Mouse (Mus musculus): ENCODE measurements around the gene Kat6b. TPM values are rescaled to one million over a fixed set of nuclear protein-coding genes. Genes with fewer than 3 reads are reported as not detected.

Kat6b gene
- 23.0 and 33.7 TPM in 2 replicates for polyA plus RNA-seq (2014; fragmentation: Nextera tagmentation; extraction: Ambion mirVana)

- H3K9ac ChIP-seq (replicated peaks; ENCODE audit: low read depth, low read length): no peak within 1 kb of the TSS
- no peaks in the 10 kb centered on the region for H3K4me1 ChIP-seq (ENCODE audit: control insufficient read depth, insufficient read depth, low read length)
- no peak within 1 kb of the TSS for H3K4me2 ChIP-seq (ENCODE audit: low read depth, low read length)
- WGBS: 92% methylated on average over 7 of the region's 7 CpGs
- ATAC-seq (ENCODE audit: low read depth): no peak
- H3K27me3 ChIP-seq (ENCODE audit: control insufficient read depth, insufficient read depth, low read length): no peaks in the 10 kb centered on the region
- H3K36me3 ChIP-seq (ENCODE audit: control insufficient read depth, insufficient read depth, low read length): no peaks in the 10 kb centered on the region
- no peaks in the 10 kb centered on the region for H3K9me3 ChIP-seq (ENCODE audit: control insufficient read depth, low read length)
- no peak within 1 kb of the TSS for H3K27ac ChIP-seq (ENCODE audit: low read depth, low read length)
- no peak within 1 kb of the TSS for H3K4me3 ChIP-seq (ENCODE audit: low read depth, low read length)
Observed at GRCm38 (mm10) chr14:21481231-21481630, at the start of gene Kat6b. Gene Kat6b, plus strand, starts transcription at chr14:21481434.

DNA sequence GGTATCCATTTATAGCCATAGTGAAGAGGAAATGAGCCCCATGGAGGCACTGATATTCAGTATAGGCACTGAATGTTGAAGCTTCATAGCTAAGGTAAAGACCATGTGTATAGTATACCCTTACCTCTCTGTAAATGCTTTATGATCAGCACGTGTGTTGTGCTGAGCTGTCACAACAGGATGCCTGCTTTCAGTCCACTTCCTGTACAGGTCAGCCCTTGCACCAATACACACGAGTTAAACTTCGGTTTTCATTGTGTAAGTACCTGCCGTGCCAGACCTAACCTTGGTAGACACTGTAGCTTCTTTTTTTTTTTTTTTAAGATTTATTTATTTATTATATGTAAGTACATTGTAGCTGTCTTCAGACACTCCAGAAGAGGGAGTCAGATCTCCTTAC is 47.8 kb upstream of the Kat6b start:
- ATAC-seq (ENCODE audit: low read depth): no peak
- no peaks in the 10 kb centered on the region for H3K4me1 ChIP-seq (ENCODE audit: control insufficient read depth, insufficient read depth, low read length)
- H3K9ac ChIP-seq (replicated peaks; ENCODE audit: low read depth, low read length): no peak overlapping the region
- no peak overlapping the region for H3K4me3 ChIP-seq (ENCODE audit: low read depth, low read length)
- H3K36me3 ChIP-seq (ENCODE audit: control insufficient read depth, insufficient read depth, low read length): no peaks in the 10 kb centered on the region
- no peak overlapping the region for H3K27ac ChIP-seq (ENCODE audit: low read depth, low read length)
- H3K4me2 ChIP-seq (ENCODE audit: low read depth, low read length): no peak overlapping the region
- WGBS: 77% methylated on average over 4 of the region's 4 CpGs
- no peaks in the 10 kb centered on the region for H3K27me3 ChIP-seq (ENCODE audit: control insufficient read depth, insufficient read depth, low read length)
- no peaks in the 10 kb centered on the region for H3K9me3 ChIP-seq (ENCODE audit: control insufficient read depth, low read length)

DNA sequence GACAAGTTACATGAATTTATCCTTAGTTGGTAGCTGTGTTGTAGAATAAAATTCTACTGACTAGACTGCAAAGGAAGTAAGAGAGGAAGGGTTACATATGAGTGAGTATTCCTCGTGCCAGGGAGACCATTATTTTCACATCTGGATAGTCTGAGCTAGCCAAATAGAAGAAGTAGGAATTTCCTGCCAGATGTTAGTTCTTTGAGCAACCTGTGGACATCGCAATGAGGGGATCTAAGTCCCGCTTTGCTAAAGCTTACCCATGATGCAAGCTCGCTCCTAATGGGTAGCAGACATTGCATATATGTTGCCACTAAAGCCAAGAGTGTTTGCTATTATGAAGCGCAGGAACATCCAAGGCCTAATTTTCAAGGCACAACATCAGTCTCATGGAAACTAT is 47.2 kb upstream of the Kat6b start:
- H3K27ac ChIP-seq (ENCODE audit: low read depth, low read length): no peak overlapping the region
- 84% methylated on average over 5 of the region's 5 CpGs for WGBS
- H3K4me2 ChIP-seq (ENCODE audit: low read depth, low read length): no peak overlapping the region
- no peak overlapping the region for H3K9ac ChIP-seq (replicated peaks; ENCODE audit: low read depth, low read length)
- no peak for ATAC-seq (ENCODE audit: low read depth)
- no peaks in the 10 kb centered on the region for H3K9me3 ChIP-seq (ENCODE audit: control insufficient read depth, low read length)
- H3K36me3 ChIP-seq (ENCODE audit: control insufficient read depth, insufficient read depth, low read length): no peaks in the 10 kb centered on the region
- H3K4me3 ChIP-seq (ENCODE audit: low read depth, low read length): no peak overlapping the region
- H3K4me1 ChIP-seq (ENCODE audit: control insufficient read depth, insufficient read depth, low read length): no peaks in the 10 kb centered on the region
- no peaks in the 10 kb centered on the region for H3K27me3 ChIP-seq (ENCODE audit: control insufficient read depth, insufficient read depth, low read length)

DNA sequence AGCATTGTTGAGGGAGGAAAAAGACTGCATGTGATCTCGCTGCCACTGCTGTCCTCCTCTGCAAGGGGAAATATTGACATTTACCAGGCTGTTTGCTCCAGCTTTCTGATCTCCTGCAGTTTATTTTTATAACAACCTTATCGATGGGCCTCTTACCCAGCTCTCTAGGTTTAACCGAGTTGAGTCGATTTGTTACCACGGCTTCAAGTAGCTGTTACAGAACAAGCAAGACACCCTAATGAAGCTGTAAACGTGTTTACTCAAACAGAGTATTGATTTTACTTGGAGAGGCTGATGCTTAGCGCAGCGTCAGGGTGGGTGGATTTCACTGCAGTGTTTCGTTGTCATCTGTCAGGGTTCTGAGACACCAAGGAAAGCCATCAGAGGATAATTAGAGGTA is 46.5 kb upstream of the Kat6b start:
- H3K36me3 ChIP-seq (ENCODE audit: control insufficient read depth, insufficient read depth, low read length): no peaks in the 10 kb centered on the region
- WGBS: 66% methylated on average over 9 of the region's 9 CpGs
- ATAC-seq (ENCODE audit: low read depth): no peak

DNA sequence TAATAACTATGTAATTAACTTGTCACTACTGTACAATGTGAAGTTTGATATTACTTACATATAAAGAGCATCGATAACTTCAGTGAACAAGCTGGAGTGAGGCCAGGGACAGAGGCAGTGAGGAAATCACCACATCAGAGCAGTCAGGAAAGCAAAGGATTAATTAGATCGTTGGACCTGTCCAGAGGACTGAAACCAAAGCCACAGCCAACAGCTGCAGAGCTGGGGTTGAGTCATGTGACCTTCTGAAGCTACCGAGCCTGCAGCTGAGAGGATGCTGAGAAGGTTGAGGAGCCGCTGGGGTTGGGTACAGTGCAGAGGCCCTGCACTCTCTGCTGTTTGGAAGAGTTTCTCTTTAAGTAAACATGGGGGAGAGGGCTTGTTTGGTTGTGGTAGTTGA is 41.4 kb upstream of the Kat6b start:
- no peaks in the 10 kb centered on the region for H3K36me3 ChIP-seq (ENCODE audit: control insufficient read depth, insufficient read depth, low read length)
- no peak overlapping the region for H3K9ac ChIP-seq (replicated peaks; ENCODE audit: low read depth, low read length)
- no peaks in the 10 kb centered on the region for H3K27me3 ChIP-seq (ENCODE audit: control insufficient read depth, insufficient read depth, low read length)
- H3K4me1 ChIP-seq (ENCODE audit: control insufficient read depth, insufficient read depth, low read length): no peaks in the 10 kb centered on the region
- H3K4me2 ChIP-seq (ENCODE audit: low read depth, low read length): no peak overlapping the region
- no peaks in the 10 kb centered on the region for H3K9me3 ChIP-seq (ENCODE audit: control insufficient read depth, low read length)
- H3K27ac ChIP-seq (ENCODE audit: low read depth, low read length): no peak overlapping the region
- no peak for ATAC-seq (ENCODE audit: low read depth)
- no peak overlapping the region for H3K4me3 ChIP-seq (ENCODE audit: low read depth, low read length)
- 51% methylated on average over 4 of the region's 4 CpGs for WGBS

More for the DNA sequence above, 46.5 kb upstream of the Kat6b start:
- Histone ChIP-seq H3K27me3 (ENCODE audit: control insufficient read depth, insufficient read depth, low read length) (no peaks in the 10 kb centered on the region), H3K9ac (replicated peaks; ENCODE audit: low read depth, low read length) (no peak overlapping the region), H3K9me3 (ENCODE audit: control insufficient read depth, low read length) (no peaks in the 10 kb centered on the region), H3K4me2 (ENCODE audit: low read depth, low read length) (no peak overlapping the region), H3K4me3 (ENCODE audit: low read depth, low read length) (no peak overlapping the region), H3K4me1 (ENCODE audit: control insufficient read depth, insufficient read depth, low read length) (no peaks in the 10 kb centered on the region), H3K27ac (ENCODE audit: low read depth, low read length) (no peak overlapping the region; the same call in 1 of the 2 replicates)

DNA sequence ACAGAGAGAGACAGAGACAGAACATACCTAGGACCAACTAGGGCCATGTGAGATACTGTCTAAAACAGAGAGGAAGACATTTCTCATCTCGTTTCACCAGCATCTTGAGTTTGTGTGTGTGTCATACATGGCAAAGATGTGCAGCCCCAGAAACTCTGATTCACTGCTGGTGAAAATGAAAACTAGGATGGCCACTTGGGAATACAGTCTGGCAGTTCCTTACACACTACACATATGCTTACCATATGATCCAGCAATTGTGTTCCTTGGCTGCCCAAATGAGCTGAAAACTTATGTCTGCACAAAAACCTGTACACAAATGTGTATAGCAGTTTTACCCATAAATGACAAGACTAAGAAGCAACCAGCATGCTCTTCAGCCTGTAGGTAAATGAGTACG is 40.7 kb upstream of the Kat6b start:
- WGBS: 95% methylated on average over 2 of the region's 2 CpGs
- Histone ChIP-seq H3K9me3 (ENCODE audit: control insufficient read depth, low read length) (no peaks in the 10 kb centered on the region), H3K4me1 (ENCODE audit: control insufficient read depth, insufficient read depth, low read length) (no peaks in the 10 kb centered on the region), H3K9ac (replicated peaks; ENCODE audit: low read depth, low read length) (no peak overlapping the region), H3K27me3 (ENCODE audit: control insufficient read depth, insufficient read depth, low read length) (no peaks in the 10 kb centered on the region), H3K4me2 (ENCODE audit: low read depth, low read length) (no peak overlapping the region), H3K4me3 (ENCODE audit: low read depth, low read length) (no peak overlapping the region), H3K36me3 (ENCODE audit: control insufficient read depth, insufficient read depth, low read length) (no peaks in the 10 kb centered on the region), H3K27ac (ENCODE audit: low read depth, low read length) (no peak overlapping the region)
- no peak for ATAC-seq (ENCODE audit: low read depth)

DNA sequence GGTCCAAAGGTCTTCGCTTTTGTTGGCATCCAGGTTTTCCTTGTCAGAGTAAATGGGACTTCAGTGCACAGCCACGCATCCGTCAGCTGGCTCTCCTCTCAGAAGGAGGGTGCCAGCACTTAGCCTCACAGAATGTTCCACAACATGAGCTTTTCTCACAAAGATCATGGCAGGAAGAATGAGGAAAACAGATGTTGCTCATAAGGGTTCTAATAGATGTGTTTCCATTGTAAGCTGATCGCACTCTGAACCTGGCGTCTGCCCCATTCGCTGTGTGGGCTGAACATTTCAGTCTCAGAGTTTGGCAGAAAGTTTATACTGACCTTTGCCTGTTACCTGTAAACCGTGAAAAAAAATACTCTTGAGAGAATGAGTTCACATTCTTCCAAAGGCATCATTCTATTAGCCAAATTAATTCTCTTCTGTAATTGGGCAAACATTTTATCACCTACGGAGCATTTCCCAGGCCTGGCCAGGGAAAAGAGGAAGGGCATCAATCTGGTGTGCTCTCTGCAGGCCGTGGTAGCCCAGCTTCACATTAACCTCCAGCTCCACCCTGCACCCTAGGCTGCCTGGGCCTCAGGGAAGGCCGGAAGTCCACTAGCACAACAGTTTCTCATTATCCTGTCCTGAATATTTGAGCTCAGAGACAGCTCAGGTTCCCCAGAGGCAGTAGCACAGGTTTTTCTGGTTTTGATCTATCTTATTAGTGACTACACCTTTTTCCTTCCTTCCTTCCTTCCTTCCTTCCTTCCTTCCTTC is 39.3 kb upstream of the Kat6b start:
- H3K9me3 ChIP-seq (ENCODE audit: control insufficient read depth, low read length): no peaks in the 10 kb centered on the region
- WGBS: 80% methylated on average over 10 of the region's 10 CpGs
- ATAC-seq (ENCODE audit: low read depth): no peak
- no peak overlapping the region for H3K9ac ChIP-seq (replicated peaks; ENCODE audit: low read depth, low read length)
- H3K4me3 ChIP-seq (ENCODE audit: low read depth, low read length): no peak overlapping the region
- no peak overlapping the region for H3K27ac ChIP-seq (ENCODE audit: low read depth, low read length)
- H3K4me1 ChIP-seq (ENCODE audit: control insufficient read depth, insufficient read depth, low read length): no peaks in the 10 kb centered on the region
- H3K36me3 ChIP-seq (ENCODE audit: control insufficient read depth, insufficient read depth, low read length): no peaks in the 10 kb centered on the region
- no peak overlapping the region for H3K4me2 ChIP-seq (ENCODE audit: low read depth, low read length)
- H3K27me3 ChIP-seq (ENCODE audit: control insufficient read depth, insufficient read depth, low read length): no peaks in the 10 kb centered on the region

GRCm38 (mm10) chr14:21452581-21452980 is 28.7 kb upstream of the Kat6b start:
- 61% methylated on average over 4 of the region's 4 CpGs for whole genome bisulfite sequencing
- no peaks in the 10 kb centered on the region for H3K36me3 ChIP-seq (ENCODE audit: control insufficient read depth, insufficient read depth, low read length)
- no peak for ATAC-seq (ENCODE audit: low read depth)
- H3K4me1 ChIP-seq (ENCODE audit: control insufficient read depth, insufficient read depth, low read length): no peaks in the 10 kb centered on the region
- H3K27ac ChIP-seq (ENCODE audit: low read depth, low read length): no peak overlapping the region
- no peak overlapping the region for H3K4me2 ChIP-seq (ENCODE audit: low read depth, low read length)
- no peak overlapping the region for H3K4me3 ChIP-seq (ENCODE audit: low read depth, low read length)
- H3K27me3 ChIP-seq (ENCODE audit: control insufficient read depth, insufficient read depth, low read length): no peaks in the 10 kb centered on the region
- no peak overlapping the region for H3K9ac ChIP-seq (replicated peaks; ENCODE audit: low read depth, low read length)
- no peaks in the 10 kb centered on the region for H3K9me3 ChIP-seq (ENCODE audit: control insufficient read depth, low read length)

- no peaks in the 10 kb centered on the region for H3K36me3 ChIP-seq (ENCODE audit: control insufficient read depth, insufficient read depth, low read length)
- no peak overlapping the region for H3K9ac ChIP-seq (replicated peaks; ENCODE audit: low read depth, low read length)
- no peaks in the 10 kb centered on the region for H3K4me1 ChIP-seq (ENCODE audit: control insufficient read depth, insufficient read depth, low read length)
- no peak for ATAC-seq (ENCODE audit: low read depth)
- no peak overlapping the region for H3K27ac ChIP-seq (ENCODE audit: low read depth, low read length)
- no peak overlapping the region for H3K4me2 ChIP-seq (ENCODE audit: low read depth, low read length)
- no peaks in the 10 kb centered on the region for H3K9me3 ChIP-seq (ENCODE audit: control insufficient read depth, low read length)
- no peak overlapping the region for H3K4me3 ChIP-seq (ENCODE audit: low read depth, low read length)
- no peaks in the 10 kb centered on the region for H3K27me3 ChIP-seq (ENCODE audit: control insufficient read depth, insufficient read depth, low read length)
- WGBS: 86% methylated on average over 2 of the region's 2 CpGs
Observed at GRCm38 (mm10) chr14:21453896-21454295, 27.3 kb upstream of the Kat6b start.

All from neural tube, embryonic 14.5 days (tissue).